Mouse (Mus musculus) liver, adult 2 months (tissue): ENCODE measurements around the gene Gramd1c. TPM values are rescaled to one million over a fixed set of nuclear protein-coding genes. Genes with fewer than 3 reads are reported as not detected.

Source experiments
- DNase-seq: peaks from one replicate; pipeline ENCODE4 v3.0.0-alpha.2; 2011; ENCODE audit warnings: low read depth, low spot score; ENCODE audit errors: extremely low read depth
- H3K27ac ChIP-seq: fragments of 200-500 bp; replicated peaks from 2 replicates; pipeline ENCODE4 v1.5.1; 2012; ENCODE audit warnings: low read depth, mild to moderate bottlenecking, control low read depth, inconsistent platforms, low read length; ENCODE audit not compliant: insufficient read depth
- H3K27me3 ChIP-seq: fragments of 200-500 bp; 2 replicates; pipeline ENCODE4 v1.6.1; 2012; ENCODE audit warnings: mild to moderate bottlenecking, moderate library complexity, low read length, inconsistent platforms; ENCODE audit not compliant: control insufficient read depth, insufficient read depth
- H3K36me3 ChIP-seq: fragments of 200-500 bp; 2 replicates; pipeline ENCODE4 v1.6.1; 2012; ENCODE audit warnings: low read length, inconsistent platforms; ENCODE audit not compliant: control insufficient read depth, insufficient read depth
- H3K4me1 ChIP-seq: fragments of 200-500 bp; 2 replicates; pipeline ENCODE4 v1.6.1; 2011; ENCODE audit warnings: low read length; ENCODE audit not compliant: control insufficient read depth, insufficient read depth
- H3K4me3 ChIP-seq: fragments of 200-500 bp; 2 replicates; pipeline ENCODE4 v1.5.1; 2011; ENCODE audit warnings: low read depth, mild to moderate bottlenecking, control low read depth, low read length, moderate library complexity; ENCODE audit not compliant: insufficient read depth
- H3K79me2 ChIP-seq: fragments of 200-500 bp; 2 replicates; pipeline ENCODE4 v1.6.1; 2012; ENCODE audit warnings: inconsistent platforms, mild to moderate bottlenecking, low read length, moderate library complexity; ENCODE audit not compliant: control insufficient read depth, insufficient read depth
- H3K9ac ChIP-seq: fragments of 200-500 bp; 2 replicates; pipeline ENCODE4 v1.6.1; 2012; ENCODE audit warnings: low read depth, mild to moderate bottlenecking, control low read depth, inconsistent platforms, low read length
- CTCF ChIP-seq: fragments of 200-500 bp; IDR thresholded peaks from 2 replicates; pipeline ENCODE4 v1.5.1; 2011; ENCODE audit warnings: low read depth, low read length, control low read depth
- POLR2A ChIP-seq: fragments of 200-500 bp; IDR thresholded peaks from 2 replicates; pipeline ENCODE4 v1.6.1; 2011; ENCODE audit warnings: low read length, control low read depth; ENCODE audit not compliant: insufficient read depth; ENCODE audit errors: extremely low read depth
- WGBS: fragments of 180-500 bp; shearing (Covaris S2); methylation state at CpG from one replicate; pipeline ENCODE4 v1.1.7; 2018; 5-methylcytosine and 5-hydroxymethylcytosine counted together
- polyA plus RNA-seq: library from polyadenylated mRNA; depleted of rRNA; stranded (reverse); fragments of >200 nt; gene quantifications from 2 replicates; pipeline ENCODE4 v1.2.3, GENCODE M21; 2012
- total RNA-seq: library from RNA; depleted of rRNA; stranded (reverse); fragments of >200 nt; gene quantifications from 2 replicates; pipeline ENCODE4 v1.2.3, GENCODE M21; 2014

Gene Gramd1c
- total and polyA plus RNA-seq, 2 experiments = 6.6 to 48.5 TPM

GRCm38 (mm10) chr16:43973606-43974220, 89.4 kb downstream of the Gramd1c start:
- no peak overlapping the region for H3K27ac ChIP-seq
- no peak for DNase-seq
- H3K79me2 ChIP-seq = no peaks in the 10 kb centered on the region
- no peak overlapping the region for H3K9ac ChIP-seq
- H3K27me3 ChIP-seq = no peaks in the 10 kb centered on the region
- no peaks in the 10 kb centered on the region for H3K36me3 ChIP-seq
- 88% methylated on average over 22 of the region's 22 CpGs for WGBS
- H3K4me3 ChIP-seq = no peak overlapping the region
- TF ChIP-seq CTCF (no peak), POLR2A (no peak)
- no peaks in the 10 kb centered on the region for H3K4me1 ChIP-seq

- TF ChIP-seq CTCF = no peak
- TF ChIP-seq POLR2A = no peak
- H3K27me3 ChIP-seq = no peaks in the 10 kb centered on the region
- 87% methylated on average over 11 of the region's 11 CpGs for WGBS
- no peak overlapping the region for H3K27ac ChIP-seq
- H3K79me2 ChIP-seq = no peaks in the 10 kb centered on the region
- no peak overlapping the region for H3K4me3 ChIP-seq
- H3K4me1 ChIP-seq = no peaks in the 10 kb centered on the region
- no peak for DNase-seq
- no peak overlapping the region for H3K9ac ChIP-seq
- no peaks in the 10 kb centered on the region for H3K36me3 ChIP-seq
These were observed 90.0 kb downstream of the Gramd1c start for GRCm38 (mm10) chr16:43973147-43973546.

GRCm38 (mm10) chr16:43972391-43972790, 90.8 kb downstream of the Gramd1c start:
- Histone ChIP-seq H3K4me1 (no peaks in the 10 kb centered on the region), H3K36me3 (no peaks in the 10 kb centered on the region), H3K27me3 (no peaks in the 10 kb centered on the region), H3K4me3 (no peak overlapping the region), H3K79me2 (no peaks in the 10 kb centered on the region), H3K27ac (no peak overlapping the region), H3K9ac (no peak overlapping the region)
- no peak for DNase-seq
- 98% methylated on average over 2 of the region's 2 CpGs for WGBS
- no peak for TF ChIP-seq POLR2A
- TF ChIP-seq CTCF = no peak

GRCm38 (mm10) chr16:43971741-43972140, 91.4 kb downstream of the Gramd1c start:
- H3K27ac ChIP-seq = no peak overlapping the region
- TF ChIP-seq CTCF (no peak), POLR2A (no peak)
- no peaks in the 10 kb centered on the region for H3K36me3 ChIP-seq
- no peak overlapping the region for H3K9ac ChIP-seq
- 91% methylated on average over 9 of the region's 9 CpGs for WGBS
- no peaks in the 10 kb centered on the region for H3K79me2 ChIP-seq
- H3K4me3 ChIP-seq = no peak overlapping the region
- DNase-seq = no peak
- H3K27me3 ChIP-seq = no peaks in the 10 kb centered on the region
- no peaks in the 10 kb centered on the region for H3K4me1 ChIP-seq

GRCm38 (mm10) chr16:43971189-43971588, 92.0 kb downstream of the Gramd1c start:
- Histone ChIP-seq H3K27ac (no peak overlapping the region), H3K4me1 (no peaks in the 10 kb centered on the region), H3K36me3 (no peaks in the 10 kb centered on the region), H3K4me3 (no peak overlapping the region), H3K79me2 (no peaks in the 10 kb centered on the region), H3K9ac (no peak overlapping the region), H3K27me3 (no peaks in the 10 kb centered on the region)
- TF ChIP-seq CTCF (no peak), POLR2A (no peak)
- no peak for DNase-seq
- 91% methylated on average over 11 of the region's 11 CpGs for WGBS

GRCm38 (mm10) chr16:43970426-43970825, 92.7 kb downstream of the Gramd1c start:
- Histone ChIP-seq H3K79me2 (no peaks in the 10 kb centered on the region), H3K4me3 (no peak overlapping the region), H3K36me3 (no peaks in the 10 kb centered on the region), H3K9ac (no peak overlapping the region), H3K4me1 (no peaks in the 10 kb centered on the region), H3K27ac (no peak overlapping the region), H3K27me3 (no peaks in the 10 kb centered on the region)
- WGBS = 96% methylated on average over 3 of the region's 3 CpGs
- TF ChIP-seq POLR2A = no peak
- DNase-seq = no peak
